Mouse (Mus musculus) hindbrain, postnatal 0 days (tissue): ENCODE results near the gene Lingo2. TPM values are rescaled to one million over a fixed set of nuclear protein-coding genes. Genes with fewer than 3 reads are reported as not detected.
A peak's percentile ranks its signal among the peaks of the same experiment; 100 is the strongest.
"Not testable (repeated sequence)": the region's sequence is repeated elsewhere in the genome, so short reads cannot be mapped to it uniquely, and the experiment has no call there.

ENCODE experiments used
- ATAC-seq: fragments of 200-750 bp; cut with Nextera tagmentation; 2 replicates; pipeline ENCODE4 v1.8.0; 2017; ENCODE audit warnings: mild to moderate bottlenecking, moderate TSS enrichment, moderate library complexity
- DNase-seq: peaks from one replicate; pipeline ENCODE4 v3.0.0-alpha.2; 2015; ENCODE audit warnings: low spot score
- H3K27ac ChIP-seq: fragments of 300-500 bp; sonication (generic); 2 replicates; pipeline ENCODE4 v1.5.1; 2014; ENCODE audit warnings: mild to moderate bottlenecking
- H3K27me3 ChIP-seq: fragments of 300-500 bp; sonication (generic); 2 replicates; pipeline ENCODE4 v1.6.1; 2014; ENCODE audit warnings: low read length, mixed read lengths; ENCODE audit not compliant: insufficient read depth
- H3K36me3 ChIP-seq: fragments of 300-500 bp; sonication (generic); 2 replicates; pipeline ENCODE4 v1.6.1; 2014; ENCODE audit warnings: low read length, mixed read lengths; ENCODE audit not compliant: insufficient read depth
- H3K4me1 ChIP-seq: fragments of 300-500 bp; sonication (generic); 2 replicates; pipeline ENCODE4 v1.6.1; 2014; ENCODE audit warnings: antibody characterized with exemption, low read length, mixed read lengths; ENCODE audit not compliant: insufficient read depth
- H3K4me2 ChIP-seq: fragments of 300-500 bp; sonication (generic); 2 replicates; pipeline ENCODE4 v1.6.1; 2014; ENCODE audit warnings: low read depth, mild to moderate bottlenecking, low read length, moderate library complexity, mixed read lengths
- H3K4me3 ChIP-seq: fragments of 300-500 bp; sonication (generic); 2 replicates; pipeline ENCODE4 v1.5.1; 2014; ENCODE audit warnings: low read length
- H3K9ac ChIP-seq: fragments of 300-500 bp; sonication (generic); replicated peaks from 2 replicates; pipeline ENCODE4 v1.6.1; 2014; ENCODE audit warnings: mild to moderate bottlenecking, low read length, moderate library complexity, mixed read lengths
- H3K9me3 ChIP-seq: fragments of 300-500 bp; sonication (generic); 2 replicates; pipeline ENCODE4 v1.6.1; 2016; ENCODE audit warnings: low read length, mixed read lengths
- CTCF ChIP-seq: IDR thresholded peaks from 2 replicates; pipeline ENCODE4 v1.5.1; 2016; ENCODE audit warnings: antibody characterized with exemption, control low read depth, low read depth
- WGBS: fragments of 180-500 bp; shearing (Covaris S2); extraction: QIAGEN DNeasy Blood & Tissue Kit; methylation state at CpG from one replicate; pipeline ENCODE4 v1.1.7; 2014; 5-methylcytosine and 5-hydroxymethylcytosine counted together
- polyA plus RNA-seq: library from polyadenylated mRNA; unstranded; fragments of >200 nt; fragmentation: Nextera tagmentation; extraction: Ambion mirVana; gene quantifications from 2 replicates; pipeline ENCODE4 v1.2.1, GENCODE M21; 2015
- total RNA-seq: library from RNA; depleted of rRNA; stranded (reverse); fragments of >200 nt; gene quantifications from 2 replicates; pipeline ENCODE4 v1.2.3, GENCODE M21; 2014

Gene Lingo2
- total and polyA plus RNA-seq, 2 experiments from 2014 or later, result 38.4 to 42.8 TPM

GRCm38 (mm10) chr4:36183643-36184042 lies 767.9 kb downstream of the Lingo2 start:
- H3K4me2 ChIP-seq, result no peak overlapping the region
- H3K27ac ChIP-seq, result no peak overlapping the region
- ATAC-seq (no peak), DNase-seq (peak; percentile 30)
- no peak for TF ChIP-seq CTCF
- WGBS, result 43% methylated on average over 4 of the region's 4 CpGs
- H3K4me1 ChIP-seq, result no peaks in the 10 kb centered on the region
- H3K27me3 ChIP-seq, result no peaks in the 10 kb centered on the region
- no peaks in the 10 kb centered on the region for H3K9me3 ChIP-seq
- no peaks in the 10 kb centered on the region for H3K36me3 ChIP-seq
- H3K9ac ChIP-seq, result no peak overlapping the region
- no peak overlapping the region for H3K4me3 ChIP-seq

GRCm38 (mm10) chr4:36170099-36170498 lies 781.4 kb downstream of the Lingo2 start:
- 41% methylated on average over 1 of the region's 1 CpGs for WGBS
- ATAC-seq (no peak), DNase-seq (no peak)
- no peak overlapping the region for H3K9ac ChIP-seq
- no peak overlapping the region for H3K4me3 ChIP-seq
- no peak overlapping the region for H3K27ac ChIP-seq
- H3K27me3 ChIP-seq, result no peaks in the 10 kb centered on the region
- no peak for TF ChIP-seq CTCF
- no peaks in the 10 kb centered on the region for H3K36me3 ChIP-seq
- no peaks in the 10 kb centered on the region for H3K9me3 ChIP-seq
- no peak overlapping the region for H3K4me2 ChIP-seq
- no peaks in the 10 kb centered on the region for H3K4me1 ChIP-seq

- ATAC-seq (no peak), DNase-seq (no peak)
- H3K27me3 ChIP-seq, result no peaks in the 10 kb centered on the region
- no peaks in the 10 kb centered on the region for H3K9me3 ChIP-seq
- no peaks in the 10 kb centered on the region for H3K4me1 ChIP-seq
- no peak overlapping the region for H3K9ac ChIP-seq
- H3K27ac ChIP-seq, result no peak overlapping the region
- H3K4me3 ChIP-seq, result no peak overlapping the region
- no peaks in the 10 kb centered on the region for H3K36me3 ChIP-seq
- no peak for TF ChIP-seq CTCF
- no peak overlapping the region for H3K4me2 ChIP-seq
These were observed 820.2 kb downstream of the Lingo2 start for GRCm38 (mm10) chr4:36131341-36131740.

- Histone ChIP-seq H3K27me3 (no peaks in the 10 kb centered on the region), H3K4me1 (no peaks in the 10 kb centered on the region), H3K4me2 (no peak overlapping the region), H3K9ac (no peak overlapping the region), H3K9me3 (no peaks in the 10 kb centered on the region), H3K27ac (no peak overlapping the region), H3K4me3 (no peak overlapping the region), H3K36me3 (no peaks in the 10 kb centered on the region)
- ATAC-seq, result no peak
- DNase-seq, result no peak
- no peak for TF ChIP-seq CTCF
- WGBS, result 84% methylated on average over 4 of the region's 4 CpGs
These were observed 856.1 kb downstream of the Lingo2 start for GRCm38 (mm10) chr4:36095482-36095881.

- Histone ChIP-seq H3K27me3 (no peaks in the 10 kb centered on the region), H3K4me2 (no peak overlapping the region), H3K9me3 (no peaks in the 10 kb centered on the region), H3K9ac (no peak overlapping the region), H3K4me1 (no peaks in the 10 kb centered on the region), H3K4me3 (no peak overlapping the region), H3K36me3 (no peaks in the 10 kb centered on the region), H3K27ac (no peak overlapping the region)
- TF ChIP-seq CTCF, result no peak
- no peak for ATAC-seq
- WGBS, result 64% methylated on average over 3 of the region's 3 CpGs
- DNase-seq, result no peak
These were observed 870.3 kb downstream of the Lingo2 start for GRCm38 (mm10) chr4:36081095-36081852.

- no peak for DNase-seq
- no peaks in the 10 kb centered on the region for H3K27me3 ChIP-seq
- H3K4me2 ChIP-seq, result no peak overlapping the region
- 88% methylated on average over 6 of the region's 6 CpGs for WGBS
- no peak for ATAC-seq
- no peak overlapping the region for H3K27ac ChIP-seq
- TF ChIP-seq CTCF, result no peak
- H3K9me3 ChIP-seq, result no peaks in the 10 kb centered on the region
- no peak overlapping the region for H3K9ac ChIP-seq
- no peaks in the 10 kb centered on the region for H3K36me3 ChIP-seq
- no peak overlapping the region for H3K4me3 ChIP-seq
- no peaks in the 10 kb centered on the region for H3K4me1 ChIP-seq
These were observed 872.5 kb downstream of the Lingo2 start for GRCm38 (mm10) chr4:36078910-36079525.

GRCm38 (mm10) chr4:36064701-36065100 lies 886.8 kb downstream of the Lingo2 start:
- not testable (repeated sequence) for H3K9me3 ChIP-seq, DNase-seq, H3K27ac ChIP-seq, ATAC-seq, H3K4me2 ChIP-seq, H3K9ac ChIP-seq, H3K4me3 ChIP-seq, H3K27me3 ChIP-seq, H3K4me1 ChIP-seq, H3K36me3 ChIP-seq
- WGBS, result 63% methylated on average over 1 of the region's 1 CpGs
